Mouse (Mus musculus): ENCODE data around the gene Olfr223. TPM values are rescaled to one million over a fixed set of nuclear protein-coding genes. Genes with fewer than 3 reads are reported as not detected.
"Not testable (repeated sequence)": the region's sequence is repeated elsewhere in the genome, so short reads cannot be mapped to it uniquely, and the experiment has no call there.

The Olfr223 gene
- polyA plus RNA-seq, 1 experiment from 2014 or later = not detected

DNA sequence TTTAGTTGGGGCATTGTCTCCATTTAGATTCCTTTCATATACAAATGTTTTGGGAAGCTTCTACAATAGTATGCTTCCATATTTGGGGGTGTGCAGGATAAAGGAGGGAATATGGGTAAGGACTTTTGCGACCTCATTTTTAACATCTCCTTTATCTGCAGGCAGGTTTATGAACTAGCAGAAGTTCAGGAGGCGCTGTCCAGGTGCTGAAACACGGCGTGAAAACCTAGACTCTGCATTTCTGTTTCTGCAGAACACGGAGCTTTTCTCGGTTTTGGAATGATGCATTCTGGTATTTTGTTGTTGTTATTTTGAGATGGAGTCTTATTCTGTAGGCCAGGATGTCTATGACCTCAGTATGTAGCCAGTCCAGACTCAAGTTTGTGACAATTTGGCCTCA, 8.6 kb downstream of the Olfr223 start:
- H3K36me3 ChIP-seq = no peaks in the 10 kb centered on the region
- H3K4me3 ChIP-seq (replicated peaks) = no peak overlapping the region

DNA sequence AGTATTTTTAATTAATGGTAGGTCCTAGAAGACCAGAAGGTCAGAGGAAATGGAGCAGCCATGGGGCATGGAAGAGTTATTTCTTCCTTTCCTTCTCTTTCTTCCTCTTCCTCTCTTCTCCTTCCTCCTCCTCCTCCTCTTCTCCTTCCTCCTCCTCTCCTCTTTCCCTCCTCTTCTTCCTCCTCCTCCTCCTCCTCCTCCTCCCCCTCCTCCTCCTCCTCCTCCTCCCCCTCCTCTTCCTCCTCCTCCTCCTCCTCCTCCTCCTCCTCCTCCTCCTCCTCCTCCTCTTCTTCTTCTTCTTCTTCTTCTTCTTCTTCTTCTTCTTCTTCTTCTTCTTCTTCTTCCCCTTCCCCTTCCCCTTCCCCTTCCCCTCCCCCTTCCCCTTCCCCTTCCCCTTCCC, 17.0 kb downstream of the Olfr223 start, which contains the start of gene Olfr222:
Gene Olfr222 (minus strand): TSS at position 101 of the 400 bp plus-strand sequence.
- not testable (repeated sequence) for H3K27ac ChIP-seq; H3K4me1 ChIP-seq (replicated peaks); H3K4me2 ChIP-seq (replicated peaks); H3K4me3 ChIP-seq (replicated peaks); H3K36me3 ChIP-seq; H3K9ac ChIP-seq; H3K9me3 ChIP-seq; ATAC-seq
- peaks cover 15% of the 10 kb centered on the region for H3K27me3 ChIP-seq (replicated peaks)

More for the DNA sequence above, 8.6 kb downstream of the Olfr223 start:
- ATAC-seq = no peak
- no peaks in the 10 kb centered on the region for H3K27me3 ChIP-seq (replicated peaks)
- H3K9me3 ChIP-seq = no peaks in the 10 kb centered on the region
- no peak overlapping the region for H3K4me2 ChIP-seq (replicated peaks)
- WGBS = 25% methylated on average over 6 of the region's 6 CpGs
- no peak overlapping the region for H3K27ac ChIP-seq
- no peak overlapping the region for H3K9ac ChIP-seq
- no peaks in the 10 kb centered on the region for H3K4me1 ChIP-seq (replicated peaks)

DNA sequence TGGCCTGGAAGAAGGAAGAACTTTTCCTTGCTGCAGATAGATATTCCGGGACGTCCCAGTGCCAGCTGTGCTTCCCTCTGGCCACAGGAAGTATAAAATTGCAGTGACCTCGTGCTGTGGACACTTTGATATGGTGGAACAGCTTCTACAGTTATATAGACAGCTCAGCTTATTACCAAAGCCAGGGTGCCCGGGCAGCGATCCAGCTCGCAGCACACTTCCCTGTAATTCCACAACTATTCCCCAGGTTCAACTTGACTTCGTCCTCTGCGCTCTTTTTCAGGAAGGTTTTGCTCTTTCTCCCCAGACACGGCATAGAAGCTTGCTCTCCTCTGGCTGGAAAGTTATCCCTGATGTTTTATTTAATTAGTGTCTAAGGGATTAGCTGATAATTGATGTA, 17.4 kb downstream of the Olfr223 start:
- ATAC-seq = no peak
- no peak overlapping the region for H3K4me2 ChIP-seq (replicated peaks)
- 54% methylated on average over 9 of the region's 9 CpGs for WGBS
- H3K9ac ChIP-seq = no peak overlapping the region
- H3K9me3 ChIP-seq = no peaks in the 10 kb centered on the region
- no peaks in the 10 kb centered on the region for H3K4me1 ChIP-seq (replicated peaks)
- H3K36me3 ChIP-seq = no peaks in the 10 kb centered on the region
- no peak overlapping the region for H3K27ac ChIP-seq
- peaks cover 19% of the 10 kb centered on the region for H3K27me3 ChIP-seq (replicated peaks)
- no peak overlapping the region for H3K4me3 ChIP-seq (replicated peaks)

DNA sequence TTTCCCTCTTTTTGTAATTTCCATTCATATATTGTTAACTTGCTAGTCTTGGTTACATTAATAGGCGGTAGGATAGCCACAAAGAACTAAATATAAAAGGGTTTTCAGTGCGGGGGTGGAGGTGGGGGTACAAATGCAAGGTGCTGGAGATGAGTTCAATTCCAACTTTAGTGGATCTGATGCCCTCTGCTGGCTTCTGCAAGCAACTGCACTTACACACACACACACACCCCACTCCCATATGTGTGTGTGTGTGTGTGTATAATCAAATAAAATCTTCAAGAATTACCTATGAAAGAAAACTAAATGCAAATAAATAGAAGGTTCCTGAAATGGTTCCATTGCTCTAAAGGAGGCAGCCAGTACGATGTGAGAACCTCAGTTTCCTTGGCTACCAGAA, 23.8 kb downstream of the Olfr223 start:
- ATAC-seq = no peak
- Histone ChIP-seq H3K9me3 (no peaks in the 10 kb centered on the region), H3K27ac (no peak overlapping the region), H3K9ac (no peak overlapping the region), H3K4me2 (replicated peaks) (no peak overlapping the region), H3K4me1 (replicated peaks) (no peaks in the 10 kb centered on the region), H3K4me3 (replicated peaks) (no peak overlapping the region), H3K36me3 (no peaks in the 10 kb centered on the region), H3K27me3 (replicated peaks) (peaks cover 14% of the 10 kb centered on the region)
- whole genome bisulfite sequencing = 66% methylated on average over 3 of the region's 3 CpGs

DNA sequence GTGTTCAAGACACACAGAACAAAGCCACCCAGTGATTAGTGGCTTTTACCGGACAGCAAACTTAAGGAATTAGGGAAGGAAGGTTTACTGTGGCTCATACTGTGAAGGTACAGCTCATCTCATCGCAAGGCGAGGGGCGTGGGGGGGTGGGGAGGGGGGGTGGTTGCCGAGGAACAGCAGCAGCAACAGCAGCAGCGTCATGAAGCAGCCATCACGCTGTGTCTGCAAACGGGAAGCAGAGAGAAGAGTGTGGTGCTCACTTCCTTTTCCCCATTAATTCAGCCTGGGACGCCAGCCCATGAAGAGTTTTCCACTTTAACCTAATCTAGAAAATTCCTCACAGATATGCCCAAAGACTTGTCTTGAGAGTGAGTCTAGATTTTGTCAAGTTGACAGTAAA, 30.3 kb downstream of the Olfr223 start:
- Histone ChIP-seq H3K9ac (no peak overlapping the region), H3K27ac (no peak overlapping the region), H3K36me3 (no peaks in the 10 kb centered on the region), H3K9me3 (no peaks in the 10 kb centered on the region), H3K4me2 (replicated peaks) (no peak overlapping the region), H3K27me3 (replicated peaks) (no peaks in the 10 kb centered on the region), H3K4me3 (replicated peaks) (no peak overlapping the region), H3K4me1 (replicated peaks) (no peaks in the 10 kb centered on the region)
- WGBS = 74% methylated on average over 9 of the region's 9 CpGs
- ATAC-seq = no peak

DNA sequence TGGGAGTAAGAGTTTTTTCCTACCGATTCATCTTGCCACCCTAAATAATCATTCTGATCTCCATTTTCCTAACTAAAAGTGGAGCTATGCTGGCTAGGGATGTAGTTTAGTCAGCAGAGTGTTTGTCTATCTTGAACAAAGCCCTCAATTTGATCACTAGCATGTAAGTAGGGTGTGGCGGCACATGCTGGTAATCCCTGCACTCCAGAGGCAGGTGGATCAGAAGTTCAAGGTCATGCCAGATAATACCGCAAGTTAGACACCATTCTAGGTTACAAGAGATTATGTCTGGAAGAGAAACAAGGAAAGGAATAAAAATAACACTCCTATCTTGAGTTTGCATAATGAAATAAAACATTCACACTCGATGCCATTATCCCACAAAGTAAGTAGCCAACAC, 30.8 kb downstream of the Olfr223 start:
- no peak for ATAC-seq
- Histone ChIP-seq H3K27ac (no peak overlapping the region), H3K4me2 (replicated peaks) (no peak overlapping the region), H3K36me3 (no peaks in the 10 kb centered on the region), H3K27me3 (replicated peaks) (no peaks in the 10 kb centered on the region), H3K9me3 (no peaks in the 10 kb centered on the region), H3K4me1 (replicated peaks) (no peaks in the 10 kb centered on the region), H3K9ac (no peak overlapping the region), H3K4me3 (replicated peaks) (no peak overlapping the region)
- 94% methylated on average over 4 of the region's 4 CpGs for WGBS

DNA sequence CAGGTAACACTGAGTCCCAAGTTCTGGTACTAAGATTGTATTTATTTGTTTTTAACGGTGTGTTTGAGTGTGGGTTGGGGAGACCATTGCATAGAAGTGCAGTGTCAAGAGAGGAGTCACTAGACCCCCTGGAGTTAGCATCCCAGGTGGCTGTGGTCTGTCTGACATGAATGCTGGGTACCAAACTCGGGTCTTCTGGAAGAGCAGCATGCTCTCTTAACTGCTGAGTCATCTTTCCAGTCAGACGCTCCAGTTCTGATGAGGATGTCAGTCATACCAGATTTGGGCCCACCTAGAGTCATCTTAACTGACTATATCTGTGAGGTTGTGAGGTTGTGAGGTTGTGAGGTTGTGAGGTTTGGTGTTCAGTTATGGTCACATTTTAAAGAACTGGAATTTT, 32.2 kb downstream of the Olfr223 start:
- WGBS = 69% methylated on average over 3 of the region's 3 CpGs
- Histone ChIP-seq H3K4me1 (replicated peaks) (no peaks in the 10 kb centered on the region), H3K27me3 (replicated peaks) (no peaks in the 10 kb centered on the region), H3K4me3 (replicated peaks) (no peak overlapping the region), H3K9ac (no peak overlapping the region), H3K36me3 (no peaks in the 10 kb centered on the region), H3K9me3 (no peaks in the 10 kb centered on the region), H3K4me2 (replicated peaks) (no peak overlapping the region), H3K27ac (no peak overlapping the region)
- no peak for ATAC-seq

DNA sequence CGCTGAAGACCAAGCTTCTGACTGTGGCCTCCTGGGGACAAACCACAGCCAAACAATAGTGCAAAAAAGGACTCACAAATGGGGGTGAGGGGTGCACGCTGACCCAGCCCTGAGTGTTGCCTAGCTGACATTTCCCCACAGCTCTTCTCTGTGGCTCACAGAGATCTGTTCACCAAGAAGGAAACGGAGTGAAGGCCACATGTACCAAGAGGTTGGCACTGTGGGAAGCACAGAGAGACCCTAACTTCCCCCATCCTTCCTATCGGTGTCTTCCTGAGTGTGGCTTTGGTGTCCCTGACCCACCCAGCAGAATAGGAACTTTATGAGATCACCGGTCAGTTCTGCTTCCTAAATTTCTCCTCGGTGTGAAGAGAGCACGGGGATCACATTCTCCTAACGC, 38.6 kb downstream of the Olfr223 start:
- Histone ChIP-seq H3K4me1 (replicated peaks) (0 out of 2 replicates have a peak, but pooled peaks cover 5% of the 10 kb centered on the region), H3K36me3 (no peaks in the 10 kb centered on the region), H3K9me3 (no peaks in the 10 kb centered on the region), H3K4me2 (replicated peaks) (no peak overlapping the region), H3K27ac (no peak overlapping the region), H3K4me3 (replicated peaks) (no peak overlapping the region), H3K9ac (no peak overlapping the region), H3K27me3 (replicated peaks) (no peaks in the 10 kb centered on the region)
- no peak for ATAC-seq
- 86% methylated on average over 8 of the region's 8 CpGs for WGBS

DNA sequence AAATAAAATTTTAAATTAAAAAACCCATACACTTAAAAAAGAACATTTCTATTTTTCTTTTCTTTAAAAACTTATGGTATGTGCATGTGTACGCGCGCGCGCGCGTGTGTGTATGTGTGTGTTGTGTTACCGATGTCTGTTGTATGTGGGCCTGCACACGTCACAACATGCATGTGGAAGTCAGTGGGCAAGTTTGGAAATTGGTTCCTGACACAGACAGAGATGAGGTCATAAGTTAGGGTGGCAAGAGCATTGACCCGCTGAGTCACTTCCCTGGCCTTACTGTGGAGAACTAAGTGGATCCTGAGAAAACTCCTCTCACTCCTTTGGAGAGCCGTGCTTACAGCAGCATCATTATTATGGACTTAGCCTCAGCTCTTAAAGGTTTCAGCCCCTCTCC, 39.0 kb downstream of the Olfr223 start:
- Histone ChIP-seq H3K9me3 (no peaks in the 10 kb centered on the region), H3K27ac (no peak overlapping the region), H3K36me3 (no peaks in the 10 kb centered on the region), H3K4me1 (replicated peaks) (0 out of 2 replicates have a peak, but pooled peaks cover 5% of the 10 kb centered on the region), H3K4me2 (replicated peaks) (no peak overlapping the region), H3K27me3 (replicated peaks) (no peaks in the 10 kb centered on the region), H3K4me3 (replicated peaks) (no peak overlapping the region), H3K9ac (no peak overlapping the region)
- ATAC-seq = no peak
- WGBS = 94% methylated on average over 11 of the region's 11 CpGs

DNA sequence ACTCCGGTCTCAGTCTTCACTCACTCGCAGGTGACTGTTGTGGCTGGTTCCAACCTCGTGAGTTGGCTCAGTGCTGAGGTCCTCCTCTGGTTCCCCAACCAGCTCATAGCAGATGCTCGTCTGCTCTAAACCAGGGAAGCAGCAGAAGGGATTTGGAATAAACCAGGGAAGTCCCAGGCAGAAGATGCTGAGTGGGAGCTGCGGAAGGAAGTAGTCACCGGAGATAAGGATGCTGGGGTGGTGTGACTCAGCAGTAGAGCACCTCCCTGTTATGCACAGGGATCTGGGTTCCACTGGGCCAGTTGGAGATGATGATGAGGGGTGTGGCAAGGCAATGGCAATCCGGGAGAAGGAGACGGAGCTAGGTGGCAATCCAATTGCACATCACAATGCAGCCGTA, 49.1 kb downstream of the Olfr223 start:
- Histone ChIP-seq H3K27ac (no peak overlapping the region), H3K4me3 (replicated peaks) (no peak overlapping the region), H3K4me2 (replicated peaks) (no peak overlapping the region), H3K9me3 (no peaks in the 10 kb centered on the region), H3K4me1 (replicated peaks) (no peaks in the 10 kb centered on the region), H3K36me3 (no peaks in the 10 kb centered on the region), H3K9ac (no peak overlapping the region), H3K27me3 (replicated peaks) (no peaks in the 10 kb centered on the region)
- 77% methylated on average over 9 of the region's 9 CpGs for WGBS
- no peak for ATAC-seq

DNA sequence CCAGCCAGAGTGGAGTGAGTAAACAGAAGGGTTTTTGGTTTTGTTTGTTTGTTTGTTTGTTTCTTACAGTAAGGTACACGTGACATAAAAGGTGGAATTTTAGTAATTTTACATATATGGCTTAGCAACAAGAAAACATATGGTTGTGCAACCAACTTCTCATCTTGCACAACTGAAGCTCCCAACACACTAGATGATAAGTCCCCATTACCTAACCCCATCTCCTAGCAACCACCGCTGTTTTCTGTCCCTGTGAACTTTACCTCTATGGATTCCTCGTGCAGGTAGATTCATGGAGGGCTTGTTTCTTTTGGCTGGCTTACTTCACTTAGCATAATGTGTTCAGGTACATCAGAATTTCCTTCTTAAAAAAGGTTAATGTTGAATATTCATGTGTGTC, 49.7 kb downstream of the Olfr223 start:
- H3K27ac ChIP-seq = no peak overlapping the region
- H3K4me3 ChIP-seq (replicated peaks) = no peak overlapping the region
- H3K27me3 ChIP-seq (replicated peaks) = no peaks in the 10 kb centered on the region
- no peak overlapping the region for H3K9ac ChIP-seq
- ATAC-seq = no peak
- H3K36me3 ChIP-seq = no peaks in the 10 kb centered on the region
- 76% methylated on average over 3 of the region's 3 CpGs for WGBS
- H3K4me2 ChIP-seq (replicated peaks) = no peak overlapping the region
- H3K9me3 ChIP-seq = no peaks in the 10 kb centered on the region
- H3K4me1 ChIP-seq (replicated peaks) = 0 out of 2 replicates have a peak, but pooled peaks cover 2% of the 10 kb centered on the region

DNA sequence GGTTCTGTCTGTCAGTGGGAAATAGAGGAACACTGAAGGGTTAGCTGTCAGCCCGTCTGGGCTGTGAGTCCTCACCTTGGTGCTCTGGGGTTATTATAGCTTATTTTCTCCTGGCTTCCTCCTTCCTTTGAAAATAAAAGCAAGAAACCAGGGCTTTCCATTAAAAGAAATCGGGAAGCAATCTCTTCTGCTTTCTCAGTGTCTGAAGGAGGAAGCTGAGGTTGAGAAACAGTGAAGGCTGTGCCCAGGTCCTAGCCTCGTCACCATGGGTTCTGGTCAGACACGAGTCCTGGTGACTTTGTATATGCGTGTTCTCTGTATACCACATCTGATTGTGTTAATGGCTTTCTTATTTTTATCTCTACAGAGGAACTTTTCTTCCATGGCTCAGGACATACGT, 50.6 kb downstream of the Olfr223 start:
- Histone ChIP-seq H3K4me2 (replicated peaks) (no peak overlapping the region), H3K36me3 (no peaks in the 10 kb centered on the region), H3K4me1 (replicated peaks) (0 out of 2 replicates have a peak, but pooled peaks cover 4% of the 10 kb centered on the region), H3K4me3 (replicated peaks) (no peak overlapping the region), H3K9ac (no peak overlapping the region), H3K27me3 (replicated peaks) (no peaks in the 10 kb centered on the region), H3K9me3 (no peaks in the 10 kb centered on the region), H3K27ac (no peak overlapping the region)
- WGBS = 80% methylated on average over 6 of the region's 6 CpGs
- ATAC-seq = no peak

DNA sequence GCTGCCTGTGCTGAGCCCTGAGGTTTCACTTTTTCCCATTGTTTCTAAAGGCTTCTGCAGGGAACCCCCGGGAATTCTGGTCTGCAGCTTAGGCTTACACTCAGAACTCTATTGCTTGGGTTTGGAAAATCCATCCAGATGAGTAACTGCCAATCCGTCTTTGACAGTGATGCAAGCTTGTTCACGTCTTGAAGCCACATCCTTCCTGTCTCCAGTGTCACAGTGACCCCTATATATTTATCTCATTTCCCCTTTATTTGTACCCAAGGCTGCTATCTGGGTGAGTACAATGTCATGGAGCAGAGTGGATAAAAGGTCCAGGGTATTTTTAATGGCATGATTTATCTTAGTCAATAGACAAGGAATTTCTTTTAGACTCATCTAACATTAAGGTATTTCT, 51.8 kb downstream of the Olfr223 start, which contains the start of gene Nlrp3:
Gene Nlrp3 (plus strand): TSS at position 245 of the 400 bp plus-strand sequence.
- Histone ChIP-seq H3K4me2 (replicated peaks) (no peak within 1 kb of the TSS), H3K36me3 (no peaks in the 10 kb centered on the region)
- 59% methylated on average over 3 of the region's 3 CpGs for WGBS

More for the DNA sequence above, 51.8 kb downstream of the Olfr223 start, which contains the start of gene Nlrp3:
- Histone ChIP-seq H3K9me3 (no peaks in the 10 kb centered on the region), H3K9ac (no peak within 1 kb of the TSS), H3K27me3 (replicated peaks) (no peaks in the 10 kb centered on the region), H3K4me1 (replicated peaks) (0 out of 2 replicates have a peak, but pooled peaks cover 4% of the 10 kb centered on the region), H3K27ac (no peak within 1 kb of the TSS), H3K4me3 (replicated peaks) (no peak within 1 kb of the TSS)
- no peak for ATAC-seq
